Mouse (Mus musculus) cerebellum, adult 2 months (tissue): ENCODE results near the gene Clec14a. TPM values are rescaled to one million over a fixed set of nuclear protein-coding genes. Genes with fewer than 3 reads are reported as not detected.
"Not testable (repeated sequence)": the region's sequence is repeated elsewhere in the genome, so short reads cannot be mapped to it uniquely, and the experiment has no call there.

ENCODE experiments used
- DNase-seq, 2 experiments: peaks; one replicate each; pipeline ENCODE4 v3.0.0; 2021
- H3K27ac ChIP-seq: fragments of 200-500 bp; 2 replicates; pipeline ENCODE4 v1.5.1; 2012; ENCODE audit warnings: low read length, control low read depth, inconsistent platforms; ENCODE audit not compliant: insufficient read depth
- H3K27me3 ChIP-seq: fragments of 200-500 bp; 2 replicates; pipeline ENCODE4 v1.6.1; 2012; ENCODE audit warnings: inconsistent platforms, mild to moderate bottlenecking, low read length, moderate library complexity; ENCODE audit not compliant: control insufficient read depth, insufficient read depth
- H3K4me1 ChIP-seq: fragments of 200-500 bp; 2 replicates; pipeline ENCODE4 v1.6.1; 2011; ENCODE audit warnings: low read length; ENCODE audit not compliant: control insufficient read depth, insufficient read depth
- H3K4me3 ChIP-seq: fragments of 200-500 bp; replicated peaks from 2 replicates; pipeline ENCODE3; 2011; ENCODE audit warnings: mild to moderate bottlenecking, low read depth, low read length, control low read depth; ENCODE audit not compliant: insufficient read depth
- CTCF ChIP-seq: fragments of 200-500 bp; IDR thresholded peaks from 2 replicates; pipeline ENCODE4 v1.5.1; 2011; ENCODE audit warnings: low read depth, mild to moderate bottlenecking, control low read depth, low read length, moderate library complexity, borderline replicate concordance; ENCODE audit not compliant: insufficient read depth
- POLR2A ChIP-seq: fragments of 200-500 bp; IDR thresholded peaks from 2 replicates; pipeline ENCODE4 v1.6.1; 2011; ENCODE audit warnings: low read length, control low read depth, borderline replicate concordance; ENCODE audit not compliant: insufficient read depth
- WGBS: fragments of 180-500 bp; shearing (Covaris S2); methylation state at CpG from one replicate; pipeline ENCODE4 v1.1.7; 2018; 5-methylcytosine and 5-hydroxymethylcytosine counted together
- polyA plus RNA-seq: library from polyadenylated mRNA; depleted of rRNA; stranded (reverse); fragments of >200 nt; gene quantifications from 2 replicates; pipeline ENCODE4 v1.2.3, GENCODE M21; 2012; rRNA removed

Clec14a gene
- polyA plus RNA-seq: 2.5 and 2.8 TPM in 2 replicates

DNA sequence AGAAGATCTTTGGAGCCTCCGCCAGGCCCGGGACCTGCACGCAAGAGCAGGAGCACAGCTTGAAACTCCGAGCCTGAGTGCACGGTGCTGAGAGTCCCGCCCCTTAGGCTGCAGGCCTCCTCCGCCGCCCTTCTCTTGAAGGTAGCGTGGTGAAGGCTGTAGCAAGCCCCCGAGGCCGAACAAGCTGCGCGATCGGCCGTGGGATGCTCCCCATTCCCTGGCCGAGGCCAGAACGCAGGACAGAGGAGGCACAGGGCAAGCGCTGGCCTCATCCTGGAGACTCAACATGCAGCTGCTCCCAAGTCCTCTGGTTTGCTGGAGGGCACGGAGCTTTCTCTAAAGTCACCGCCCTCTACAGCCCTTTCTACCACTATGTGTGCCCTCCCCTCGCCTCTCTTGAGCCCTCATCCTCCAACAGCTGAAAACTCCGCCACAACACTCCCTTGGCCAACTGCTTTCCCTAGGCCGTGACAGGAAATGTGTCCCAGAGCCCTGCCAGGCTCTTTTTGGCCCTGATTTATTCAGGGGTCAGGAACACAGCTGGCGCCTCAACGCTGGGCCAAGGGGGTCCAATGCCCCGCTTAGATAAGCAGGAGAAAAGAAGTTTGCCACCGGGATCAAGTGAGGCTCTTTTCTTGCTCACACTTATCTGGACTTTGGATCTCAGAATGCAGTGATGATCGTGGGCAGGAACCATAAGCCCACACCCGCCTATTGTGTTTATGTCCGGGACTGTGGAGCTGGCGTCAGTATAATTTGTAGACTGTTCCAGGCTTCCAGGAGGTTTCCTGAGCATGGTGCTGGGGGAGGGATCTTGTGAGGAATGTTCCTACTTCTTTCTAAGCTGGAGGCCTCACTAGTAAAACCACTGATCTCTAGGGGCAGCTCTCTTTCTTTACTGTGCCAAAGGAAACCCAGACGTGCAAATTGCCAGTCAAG lies at the start of gene Clec14a:
TSS of gene Clec14a (minus strand) at position 728 of the 939 bp plus-strand sequence.
- Histone ChIP-seq H3K4me1 (no peaks in the 10 kb centered on the region; the same call in 1 of the 2 replicates), H3K27me3 (no peaks in the 10 kb centered on the region), H3K27ac (no peak within 1 kb of the TSS), H3K4me3 (no peak within 1 kb of the TSS)
- no peak for TF ChIP-seq POLR2A
- no peak for TF ChIP-seq CTCF
- 5% methylated on average over 32 of the region's 32 CpGs for WGBS
- DNase-seq: peak in 1 of 2 experiments; percentile 6

DNA sequence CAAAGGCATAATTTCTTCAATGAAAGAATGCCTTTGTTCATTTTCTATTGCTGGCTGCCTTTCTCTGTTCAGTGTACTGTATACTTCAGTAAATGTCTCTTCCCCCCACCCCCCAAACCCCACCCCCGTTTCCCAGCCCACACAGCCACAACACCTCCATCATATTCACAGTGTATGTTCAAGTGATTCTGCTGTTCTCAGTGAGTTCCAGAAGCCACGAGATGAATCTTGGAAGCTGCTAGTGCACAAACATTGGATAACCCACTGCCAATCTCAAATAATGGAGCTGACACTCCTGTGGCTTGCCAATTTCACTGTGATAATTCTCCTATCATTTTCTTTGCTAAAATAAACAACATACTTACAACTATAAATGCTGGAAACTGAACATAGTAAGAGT lies 38.7 kb upstream of the Clec14a start:
- no peak overlapping the region for H3K4me3 ChIP-seq
- TF ChIP-seq CTCF (no peak), POLR2A (no peak)
- DNase-seq: no peak
- WGBS: 52% methylated on average over 2 of the region's 2 CpGs
- H3K27me3 ChIP-seq: no peaks in the 10 kb centered on the region
- H3K27ac ChIP-seq: no peak overlapping the region
- H3K4me1 ChIP-seq: no peaks in the 10 kb centered on the region

DNA sequence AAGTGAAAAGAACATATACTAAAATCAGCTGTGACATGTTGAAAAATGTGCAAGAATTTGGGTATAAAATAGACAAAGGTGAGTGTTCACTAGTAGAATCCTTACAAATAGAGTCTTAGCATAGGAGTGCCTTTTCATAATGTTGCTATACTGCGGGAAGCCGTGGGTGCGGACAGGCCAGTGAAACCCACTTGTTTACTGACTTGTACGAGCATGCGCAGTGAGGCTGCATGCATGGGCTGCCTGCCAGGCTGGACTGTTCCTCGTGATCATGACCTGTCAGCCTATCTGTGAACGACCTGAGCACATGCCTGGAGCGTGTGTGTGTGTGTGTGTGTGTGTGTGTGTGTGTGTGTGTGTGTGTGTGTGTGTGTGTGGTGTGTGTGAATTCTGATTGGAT lies 37.3 kb upstream of the Clec14a start:
- not testable (repeated sequence) for DNase-seq, H3K27me3 ChIP-seq, H3K27ac ChIP-seq, H3K4me1 ChIP-seq, H3K4me3 ChIP-seq
- 65% methylated on average over 8 of the region's 8 CpGs for WGBS

DNA sequence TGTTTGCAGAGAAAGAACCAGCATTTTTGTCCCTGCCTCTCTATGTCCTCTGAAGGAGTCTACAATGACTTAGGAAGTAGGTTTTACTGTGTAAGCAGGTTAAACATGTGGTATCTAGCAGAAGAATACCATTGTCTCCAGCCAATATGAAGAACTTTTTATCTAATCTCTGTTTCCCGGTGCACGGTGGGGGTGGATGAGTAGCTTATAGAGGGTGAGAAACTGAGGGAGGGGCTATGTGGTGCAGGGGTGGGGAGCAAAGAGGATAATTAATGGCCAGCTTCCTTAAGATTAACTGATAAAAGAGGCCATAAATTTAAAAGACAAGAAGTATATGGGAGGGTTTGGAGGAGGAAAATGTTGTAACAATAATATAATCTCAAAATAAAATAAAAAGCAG lies 36.5 kb upstream of the Clec14a start:
- Histone ChIP-seq H3K4me3 (no peak overlapping the region), H3K4me1 (no peaks in the 10 kb centered on the region), H3K27me3 (no peaks in the 10 kb centered on the region), H3K27ac (no peak overlapping the region)
- TF ChIP-seq POLR2A (no peak), CTCF (no peak)
- WGBS: 84% methylated on average over 2 of the region's 2 CpGs
- DNase-seq: no peak

DNA sequence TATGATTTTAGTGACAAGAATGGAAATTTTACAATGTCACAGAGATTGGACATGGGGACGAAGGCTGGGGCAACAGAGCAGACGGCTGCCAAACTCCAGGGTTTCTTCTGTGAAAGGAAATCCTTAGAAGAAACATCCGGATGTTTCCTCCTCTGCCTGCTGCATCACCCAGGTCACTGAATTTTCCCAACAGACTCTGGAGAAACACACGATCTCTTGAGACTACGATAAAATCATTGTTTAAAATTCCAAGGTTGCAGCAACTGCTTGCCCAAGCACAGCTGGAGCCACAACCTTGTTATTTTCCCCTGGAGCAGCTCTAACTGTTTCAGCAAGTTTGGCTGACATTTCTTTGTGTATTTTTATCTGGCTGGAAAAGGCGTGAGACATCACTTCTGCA lies 27.9 kb upstream of the Clec14a start:
- Histone ChIP-seq H3K4me3 (no peak overlapping the region), H3K27me3 (no peaks in the 10 kb centered on the region), H3K4me1 (no peaks in the 10 kb centered on the region), H3K27ac (no peak overlapping the region)
- TF ChIP-seq POLR2A: no peak
- no peak for TF ChIP-seq CTCF
- DNase-seq: no peak
- 76% methylated on average over 6 of the region's 6 CpGs for WGBS

DNA sequence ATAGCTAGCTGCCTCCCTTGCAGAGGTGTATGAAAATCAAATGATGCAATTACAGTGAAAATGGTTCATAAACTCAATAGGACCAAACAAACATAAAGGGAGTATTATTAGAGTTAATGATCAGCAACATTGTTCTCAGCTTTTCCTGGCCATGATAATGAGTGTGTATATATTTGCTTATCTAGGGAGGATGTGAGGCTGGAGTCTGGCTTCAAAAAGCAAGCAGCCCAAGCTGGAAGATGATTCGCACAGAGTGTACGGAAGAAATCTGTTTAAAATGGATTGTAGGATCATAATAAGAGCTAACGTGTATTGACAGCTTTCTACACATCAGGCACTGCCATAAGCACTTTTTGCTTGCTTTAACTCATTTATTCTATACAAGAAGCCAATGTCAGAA lies 16.8 kb upstream of the Clec14a start:
- no peak for DNase-seq
- 90% methylated on average over 3 of the region's 3 CpGs for WGBS
- H3K27ac ChIP-seq: no peak overlapping the region
- H3K4me3 ChIP-seq: no peak overlapping the region
- H3K27me3 ChIP-seq: no peaks in the 10 kb centered on the region
- H3K4me1 ChIP-seq: no peaks in the 10 kb centered on the region
- TF ChIP-seq POLR2A: no peak
- no peak for TF ChIP-seq CTCF

DNA sequence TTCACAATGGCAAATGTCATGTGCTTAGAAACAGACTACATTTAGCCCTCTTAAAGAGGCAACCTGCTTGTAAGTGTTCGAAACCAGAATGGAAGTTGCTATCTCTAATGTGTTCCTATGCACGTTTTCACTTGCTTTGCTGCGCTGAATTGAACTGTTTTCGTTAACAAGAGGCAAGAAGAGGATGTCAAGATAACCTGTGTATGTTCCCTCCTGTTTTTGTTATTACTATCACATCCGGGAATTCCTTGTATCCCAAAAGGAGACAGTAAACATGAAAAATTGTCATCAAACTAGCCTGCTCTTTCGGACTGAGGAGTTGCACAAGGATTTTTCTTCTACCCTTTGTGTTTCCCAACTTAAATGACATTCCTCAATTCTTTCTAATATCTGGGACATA lies 1.4 kb upstream of the Clec14a start:
- no peak overlapping the region for H3K27ac ChIP-seq
- 84% methylated on average over 6 of the region's 6 CpGs for WGBS
- H3K4me1 ChIP-seq: no peaks in the 10 kb centered on the region; the same call in 1 of the 2 replicates
- DNase-seq: no peak
- H3K4me3 ChIP-seq: no peak overlapping the region
- no peaks in the 10 kb centered on the region for H3K27me3 ChIP-seq
- TF ChIP-seq POLR2A (no peak), CTCF (no peak)

DNA sequence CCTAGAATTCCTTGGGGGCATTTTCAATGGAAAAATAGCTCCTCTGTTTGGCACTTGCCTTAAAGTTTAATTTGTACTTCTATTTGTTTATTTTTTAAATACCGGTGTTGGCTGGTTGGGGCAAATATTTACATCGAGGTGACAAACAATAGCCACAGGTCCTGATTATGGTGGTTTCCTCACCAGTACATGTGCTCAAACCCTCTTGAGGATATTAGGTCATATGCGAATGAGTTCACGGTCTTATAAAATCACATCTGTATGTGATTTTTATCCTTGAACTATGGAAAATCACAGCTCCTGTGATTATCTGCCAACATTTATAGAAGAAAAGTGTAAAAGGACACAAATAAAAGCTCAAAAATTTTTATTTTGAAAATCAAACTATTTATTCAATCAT lies 415 bp upstream of the Clec14a start:
- 83% methylated on average over 4 of the region's 4 CpGs for WGBS
- Histone ChIP-seq H3K27me3 (no peaks in the 10 kb centered on the region), H3K4me3 (no peak overlapping the region), H3K4me1 (no peaks in the 10 kb centered on the region; the same call in 1 of the 2 replicates), H3K27ac (no peak overlapping the region)
- no peak for TF ChIP-seq CTCF
- no peak for TF ChIP-seq POLR2A
- no peak for DNase-seq

DNA sequence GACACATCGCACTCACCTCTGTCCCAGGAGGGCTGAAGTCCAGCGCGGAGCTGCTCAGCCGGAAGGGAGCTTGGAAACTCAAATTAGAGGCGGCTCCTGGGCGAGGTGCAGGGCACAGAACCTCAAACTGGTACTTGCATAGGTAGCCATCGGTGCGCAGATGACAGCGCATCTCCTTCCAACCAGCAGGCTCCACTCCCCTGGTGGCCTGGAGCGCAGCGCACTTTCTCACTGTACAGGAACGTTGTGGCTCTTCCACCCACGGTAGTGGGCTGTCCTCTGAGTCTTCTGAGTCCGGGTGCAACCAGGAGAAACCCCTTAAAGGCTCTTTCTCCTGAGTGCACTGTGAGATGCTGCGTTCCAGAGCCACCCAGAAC lies 916 bp downstream of the Clec14a start:
- 5% methylated on average over 15 of the region's 15 CpGs for WGBS
- DNase-seq: peak in 1 of 2 experiments; percentile 3
- TF ChIP-seq POLR2A: no peak
- TF ChIP-seq CTCF: no peak
- H3K4me3 ChIP-seq: no peak overlapping the region
- H3K4me1 ChIP-seq: no peaks in the 10 kb centered on the region; the same call in 1 of the 2 replicates
- H3K27ac ChIP-seq: no peak overlapping the region
- H3K27me3 ChIP-seq: no peaks in the 10 kb centered on the region
